Mouse (Mus musculus) forebrain, embryonic 16.5 days (tissue): Measurements from ENCODE around the gene Gspt1. TPM values are rescaled to one million over a fixed set of nuclear protein-coding genes. Genes with fewer than 3 reads are reported as not detected.

Experiments used
- microRNA counts: library from miRNA; unstranded; fragments of <30 nt; microRNA quantifications from one replicate; lab custom pipeline; 2016
- microRNA-seq: library from miRNA; unstranded; fragments of <30 nt; microRNA quantifications from one replicate; pipeline ENCODE4, GENCODE M21; 2017
- polyA plus RNA-seq: library from polyadenylated mRNA; unstranded; fragments of >200 nt; fragmentation: Nextera tagmentation; extraction: Ambion mirVana; gene quantifications from 2 replicates; pipeline ENCODE4 v1.2.1, GENCODE M21; 2015

Gene Gspt1
- polyA plus RNA-seq, 1 experiment from 2014 or later = 47.3 TPM

MicroRNAs encoded within 50 kb of the gene (microRNA counts, 519-probe panel; counts per million panel counts)
- microRNA mmu-miR-1945 (lab: Ali Mortazavi, UCI) = 2,036 counts per million, percentile 31 among the panel's probes with 10 or more counts

Small RNAs within 50 kb of the gene (microRNA-seq; reads per million reads assigned to microRNA genes)
- gene Mir1945 = 5.2 reads per million, percentile 22 among the genes with 10 or more reads in this experiment

Other genes starting within 250 kb of the Gspt1 start
- 171 and 175 TPM in 2 replicates for gene Snn, start 193.4 kb downstream of the Gspt1 start, polyA plus RNA-seq
- gene Litaf, start 188.2 kb downstream of the Gspt1 start, polyA plus RNA-seq = 39.6 and 48.1 TPM in 2 replicates
- gene Txndc11, start 119.7 kb downstream of the Gspt1 start, polyA plus RNA-seq = 29.8 and 33.3 TPM in 2 replicates
- 80.4 and 89.3 TPM in 2 replicates for gene Zc3h7a, start 77.9 kb downstream of the Gspt1 start, polyA plus RNA-seq
- 155 and 178 TPM in 2 replicates for gene Rsl1d1, start 51.0 kb downstream of the Gspt1 start, polyA plus RNA-seq
- not detected in 2 replicates for gene Tnfrsf17, start 59.5 kb upstream of the Gspt1 start, polyA plus RNA-seq
- gene Snx29, start 68.6 kb upstream of the Gspt1 start, polyA plus RNA-seq = 11.5 and 18.5 TPM in 2 replicates